Mouse (Mus musculus): ENCODE data around the gene Evx2.

Gene Evx2

DNA sequence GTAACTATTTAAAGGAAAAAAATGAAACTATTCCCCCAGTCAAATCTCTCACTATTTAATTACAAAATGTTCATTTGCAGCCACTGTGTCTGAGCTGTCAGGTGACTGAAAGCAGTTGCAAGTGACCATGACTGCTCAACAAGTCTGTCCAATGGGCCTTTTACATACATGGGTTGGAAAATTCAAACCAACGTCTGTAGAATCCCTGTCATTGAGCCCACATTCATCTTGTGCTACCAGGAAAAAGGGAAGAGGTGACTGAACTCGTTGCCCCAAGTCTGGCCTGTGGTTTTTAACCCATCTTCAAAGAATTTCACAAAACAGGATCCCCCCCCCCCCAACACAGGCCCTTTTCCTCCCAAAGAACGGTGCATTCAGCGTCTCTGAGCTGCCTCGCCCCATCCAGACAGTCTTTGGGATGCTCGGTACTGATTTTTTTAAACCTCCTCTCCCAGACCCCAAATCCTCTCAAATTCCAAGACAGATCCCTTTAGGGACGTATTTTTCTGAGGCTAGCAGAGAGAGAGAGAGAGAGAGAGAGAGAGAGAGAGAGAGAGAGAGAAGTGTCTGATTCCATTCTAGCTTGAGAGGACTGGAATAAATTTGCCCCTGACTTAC is 36.6 kb upstream of the Evx2 start:
- no peak for DNase-seq (ENCODE audit: low read depth, low spot score)

DNA sequence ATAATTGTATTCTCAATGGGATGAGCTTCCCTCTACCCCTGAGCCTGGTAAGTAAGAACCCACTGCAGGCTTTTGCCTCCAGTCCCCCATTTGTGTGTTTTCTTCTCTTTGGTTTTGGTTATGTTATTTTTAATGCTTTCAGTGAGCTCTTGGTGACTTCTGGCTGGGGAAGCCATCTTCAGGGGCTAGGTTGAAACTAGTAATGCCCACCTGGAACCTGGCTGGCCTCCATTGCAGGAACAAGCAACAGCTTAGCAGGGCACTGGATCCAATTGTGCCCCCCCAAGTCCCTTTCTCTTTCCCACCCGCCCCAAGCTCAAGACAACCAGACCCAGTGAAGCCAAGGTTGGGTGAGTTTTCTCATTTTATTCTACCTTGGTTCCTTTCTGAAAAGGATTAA is 36.0 kb upstream of the Evx2 start:
- DNase-seq (ENCODE audit: low read depth, low spot score), result no peak

DNA sequence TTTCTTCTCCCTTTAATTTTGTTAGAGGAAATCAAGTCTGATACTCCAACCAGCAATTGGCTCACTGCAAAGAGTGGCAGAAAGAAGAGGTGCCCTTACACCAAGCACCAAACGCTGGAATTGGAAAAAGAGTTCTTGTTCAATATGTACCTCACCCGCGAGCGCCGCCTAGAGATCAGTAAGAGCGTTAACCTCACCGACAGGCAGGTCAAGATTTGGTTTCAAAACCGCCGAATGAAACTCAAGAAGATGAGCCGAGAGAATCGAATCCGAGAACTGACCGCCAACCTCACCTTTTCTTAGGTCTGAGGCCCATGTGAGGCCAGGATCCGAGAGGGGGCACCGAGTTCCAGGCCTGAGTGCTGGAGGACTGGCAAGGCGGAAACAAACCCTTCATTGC is 34.7 kb upstream of the Evx2 start:
- no peak for DNase-seq (ENCODE audit: low read depth, low spot score)

DNA sequence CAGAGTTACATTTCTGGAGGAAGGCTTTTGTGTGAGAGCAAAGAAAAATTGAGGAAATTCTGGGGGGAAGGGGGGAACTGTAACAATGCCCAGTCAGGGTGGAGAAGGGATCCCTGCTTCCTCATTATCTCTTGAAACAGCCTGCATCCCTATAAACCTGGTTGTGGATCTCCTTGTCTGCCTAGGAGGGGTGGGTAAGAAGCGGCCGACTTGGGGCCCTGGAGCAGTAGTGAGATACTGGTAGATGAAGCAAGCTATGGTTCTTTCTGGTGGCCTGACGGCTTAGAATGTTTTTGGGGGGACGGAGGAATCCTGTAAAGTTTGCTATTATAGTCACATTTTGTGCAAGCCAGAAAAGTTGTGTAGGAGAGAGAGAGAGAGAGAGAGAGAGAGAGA is 34.1 kb upstream of the Evx2 start:
- DNase-seq (ENCODE audit: low read depth, low spot score), result no peak

DNA sequence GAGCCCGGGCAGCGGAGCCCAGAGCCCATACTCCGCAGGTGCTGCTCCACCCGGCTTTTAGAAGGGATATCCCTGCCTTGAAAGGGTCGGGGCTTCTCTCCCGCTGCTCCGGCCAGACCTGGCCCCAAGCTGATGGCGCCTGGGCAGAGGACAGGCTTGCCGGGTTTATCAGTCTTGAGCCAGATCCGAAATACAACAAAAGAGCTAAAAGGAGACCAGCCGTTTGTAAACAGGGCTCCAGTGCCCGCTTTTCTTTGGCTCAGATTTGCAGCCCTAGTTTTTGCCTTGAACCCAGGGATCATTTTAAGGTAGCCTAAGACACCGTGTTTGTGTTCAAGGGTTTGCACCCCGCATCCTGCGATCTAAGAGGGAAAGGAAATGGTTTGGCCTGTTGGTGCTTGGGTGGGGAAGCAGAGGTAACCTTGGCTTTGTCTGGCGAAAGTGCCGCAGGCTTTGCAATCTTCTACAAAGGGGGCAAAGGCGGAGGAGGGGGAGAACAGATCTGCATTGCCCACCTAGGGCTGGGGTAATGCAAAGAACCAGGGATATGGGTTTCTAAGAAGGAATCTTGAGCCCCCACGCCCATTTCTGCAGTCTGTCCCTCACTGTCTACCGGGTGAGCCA is 33.6 kb upstream of the Evx2 start:
- no peak for DNase-seq (ENCODE audit: low read depth, low spot score)

DNA sequence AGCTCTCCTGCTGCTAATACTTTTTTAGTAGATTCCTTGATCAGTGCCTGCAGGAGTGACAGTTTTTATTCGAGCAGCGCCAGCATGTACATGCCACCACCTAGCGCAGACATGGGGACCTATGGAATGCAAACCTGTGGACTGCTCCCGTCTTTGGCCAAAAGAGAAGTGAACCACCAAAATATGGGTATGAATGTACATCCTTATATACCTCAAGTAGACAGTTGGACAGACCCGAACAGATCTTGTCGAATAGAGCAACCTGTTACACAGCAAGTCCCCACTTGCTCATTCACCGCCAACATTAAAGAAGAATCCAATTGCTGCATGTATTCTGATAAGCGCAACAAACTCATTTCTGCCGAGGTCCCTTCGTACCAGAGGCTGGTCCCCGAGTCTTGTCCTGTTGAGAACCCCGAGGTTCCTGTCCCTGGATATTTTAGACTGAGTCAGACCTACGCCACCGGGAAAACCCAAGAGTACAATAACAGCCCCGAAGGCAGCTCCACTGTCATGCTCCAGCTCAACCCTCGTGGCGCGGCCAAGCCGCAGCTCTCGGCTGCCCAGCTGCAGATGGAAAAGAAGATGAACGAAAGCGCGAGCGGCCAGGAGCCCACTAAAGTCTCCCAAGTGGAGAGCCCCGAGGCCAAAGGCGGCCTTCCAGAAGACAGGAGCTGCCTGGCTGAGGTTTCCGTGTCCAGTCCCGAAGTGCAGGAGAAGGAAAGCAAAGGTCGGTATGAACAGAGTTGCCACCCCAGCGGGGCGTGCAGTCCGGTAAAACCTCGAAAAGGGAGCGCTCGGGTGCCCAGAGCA is 32.8 kb upstream of the Evx2 start:
- DNase-seq (ENCODE audit: low read depth, low spot score), result no peak

DNA sequence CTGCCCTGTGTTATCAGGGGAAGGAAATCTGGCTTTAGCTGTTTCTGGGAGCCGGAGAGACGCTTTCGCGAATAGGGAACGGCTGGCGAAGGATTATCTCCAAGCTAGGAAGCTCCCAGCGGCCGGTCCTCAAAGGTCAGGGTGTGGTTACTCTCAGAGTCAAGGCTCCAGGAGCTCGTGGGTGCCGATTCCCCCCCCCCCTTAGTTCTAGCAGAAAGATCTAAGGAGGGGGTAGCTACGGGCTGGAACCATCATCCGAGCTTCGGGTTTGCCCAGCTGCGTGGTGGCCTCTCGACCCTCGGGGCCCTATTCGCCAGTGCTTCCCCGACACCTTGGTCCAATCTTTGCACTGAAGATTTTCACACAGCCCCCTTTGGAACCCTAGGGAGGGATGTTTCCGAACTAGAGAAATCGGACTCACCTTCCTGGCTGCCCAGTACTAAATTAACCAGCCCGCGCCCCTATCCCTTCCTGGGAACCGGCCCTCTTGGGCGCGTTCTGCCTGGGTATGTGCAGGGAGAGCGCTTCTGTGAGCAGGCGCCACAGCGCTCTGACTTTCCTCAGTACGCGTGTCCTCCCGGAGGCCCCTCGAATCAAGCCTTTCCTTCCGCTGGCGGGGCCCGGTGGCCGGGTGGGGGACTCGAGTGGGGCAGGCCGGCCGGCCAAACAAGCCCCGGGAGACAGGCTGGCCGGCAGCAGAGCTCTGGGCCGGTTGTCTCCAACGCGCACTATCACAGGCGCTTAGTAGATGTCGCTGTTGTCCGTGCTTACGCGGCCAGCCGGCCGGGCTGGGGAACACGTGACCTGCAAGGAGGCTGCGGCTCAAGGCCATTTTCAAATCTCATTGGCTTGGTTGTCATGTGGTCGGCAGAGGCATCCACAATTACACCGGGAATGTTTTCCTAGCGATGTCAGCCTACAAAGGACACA is 31.9 kb upstream of the Evx2 start, which contains the start of gene Hoxd10:
Gene Hoxd10 (plus strand): TSS at position 903 of the 930 bp plus-strand sequence.
- no peak for DNase-seq (ENCODE audit: low read depth, low spot score)

DNA sequence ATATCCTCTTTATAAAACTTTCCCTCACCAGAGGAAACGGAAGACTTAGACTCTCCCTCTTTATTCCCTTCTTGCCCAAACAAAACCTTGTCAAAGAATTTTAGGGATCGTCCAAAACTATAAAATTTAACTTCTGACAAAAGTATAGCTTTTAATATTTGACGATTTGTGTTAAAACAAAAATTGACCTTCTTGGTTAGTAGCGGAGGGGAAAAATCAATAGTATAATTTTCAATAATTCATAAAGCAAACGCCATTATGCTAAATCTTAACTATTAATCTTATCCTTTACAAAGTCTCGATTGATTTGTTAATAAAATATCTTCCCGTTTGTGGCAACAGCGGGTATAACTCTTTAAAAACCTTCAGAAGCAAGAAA is 31.0 kb upstream of the Evx2 start:
- no peak for DNase-seq (ENCODE audit: low read depth, low spot score)

DNA sequence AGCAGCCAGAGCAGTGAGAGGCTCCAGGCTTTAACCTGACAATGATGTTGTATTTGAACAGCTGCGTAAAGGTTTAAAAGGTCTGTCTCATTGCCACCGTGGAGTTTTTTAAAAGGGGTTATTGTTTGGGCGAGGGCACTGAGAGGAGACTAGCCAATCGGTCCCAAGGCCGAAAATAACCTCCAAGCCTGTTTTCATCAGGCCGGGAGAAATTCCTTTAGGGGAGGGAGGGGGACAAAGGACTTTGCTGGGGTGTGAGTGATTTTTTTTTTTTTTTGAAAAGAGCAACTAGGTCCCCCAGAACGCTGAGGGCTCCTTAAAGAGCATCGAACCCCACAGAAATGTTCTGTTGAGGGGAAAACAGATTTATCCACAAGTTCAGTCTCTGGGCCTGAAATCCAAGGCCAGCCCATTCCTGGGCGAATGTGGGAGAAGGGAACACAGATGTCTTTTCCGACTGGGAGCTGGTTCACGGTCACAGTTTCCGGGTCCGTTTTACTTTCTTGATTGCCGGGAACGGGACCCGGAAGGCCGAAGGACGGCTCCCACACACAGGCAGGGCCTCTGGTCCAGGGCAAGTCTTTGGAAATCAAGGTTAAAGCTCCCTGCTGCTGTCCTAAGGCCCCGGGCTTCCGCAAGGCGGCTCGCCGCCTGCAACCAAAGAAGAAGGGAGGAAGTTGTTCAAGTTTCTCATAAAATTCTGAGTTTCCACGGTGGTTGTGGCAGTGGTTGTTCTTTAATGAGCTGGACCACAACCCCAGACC is 30.4 kb upstream of the Evx2 start:
- no peak for DNase-seq (ENCODE audit: low read depth, low spot score)

DNA sequence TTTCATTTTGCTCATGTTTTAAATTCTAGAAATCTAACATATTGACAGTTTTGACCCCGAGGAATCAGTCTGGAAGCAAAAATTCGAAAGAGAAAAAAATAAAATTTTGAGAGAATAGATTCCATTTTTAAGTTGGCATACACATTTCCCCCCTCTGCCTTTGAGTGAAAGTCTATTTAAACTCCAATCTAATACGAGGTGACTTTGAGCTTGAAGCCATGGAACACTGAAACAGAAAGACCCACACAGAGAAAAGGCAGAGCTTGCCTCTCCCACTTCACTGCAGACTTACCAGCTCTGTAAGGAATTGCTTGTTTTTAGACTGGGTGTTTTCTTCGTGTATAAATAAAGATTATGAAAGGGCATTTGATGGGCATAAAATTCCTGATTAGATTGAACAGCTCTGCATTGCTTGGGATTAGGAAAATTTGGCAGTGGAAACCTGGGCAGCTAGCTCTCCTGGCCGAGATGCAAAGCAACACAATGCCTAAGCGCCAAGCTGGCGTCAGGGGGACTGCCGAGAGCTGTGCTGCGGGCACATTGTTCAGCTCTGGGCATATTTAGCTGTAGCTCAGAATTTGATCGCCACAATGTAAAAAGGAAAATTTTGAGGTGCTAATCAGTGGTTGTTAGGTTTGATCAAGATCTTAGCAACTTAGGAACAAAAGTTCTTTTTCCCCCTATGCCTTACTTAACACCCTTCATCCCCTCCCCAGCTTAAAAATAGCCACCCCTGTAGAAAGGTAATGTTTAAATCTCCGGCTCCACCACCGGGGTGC is 29.6 kb upstream of the Evx2 start:
- no peak for DNase-seq (ENCODE audit: low read depth, low spot score)

DNA sequence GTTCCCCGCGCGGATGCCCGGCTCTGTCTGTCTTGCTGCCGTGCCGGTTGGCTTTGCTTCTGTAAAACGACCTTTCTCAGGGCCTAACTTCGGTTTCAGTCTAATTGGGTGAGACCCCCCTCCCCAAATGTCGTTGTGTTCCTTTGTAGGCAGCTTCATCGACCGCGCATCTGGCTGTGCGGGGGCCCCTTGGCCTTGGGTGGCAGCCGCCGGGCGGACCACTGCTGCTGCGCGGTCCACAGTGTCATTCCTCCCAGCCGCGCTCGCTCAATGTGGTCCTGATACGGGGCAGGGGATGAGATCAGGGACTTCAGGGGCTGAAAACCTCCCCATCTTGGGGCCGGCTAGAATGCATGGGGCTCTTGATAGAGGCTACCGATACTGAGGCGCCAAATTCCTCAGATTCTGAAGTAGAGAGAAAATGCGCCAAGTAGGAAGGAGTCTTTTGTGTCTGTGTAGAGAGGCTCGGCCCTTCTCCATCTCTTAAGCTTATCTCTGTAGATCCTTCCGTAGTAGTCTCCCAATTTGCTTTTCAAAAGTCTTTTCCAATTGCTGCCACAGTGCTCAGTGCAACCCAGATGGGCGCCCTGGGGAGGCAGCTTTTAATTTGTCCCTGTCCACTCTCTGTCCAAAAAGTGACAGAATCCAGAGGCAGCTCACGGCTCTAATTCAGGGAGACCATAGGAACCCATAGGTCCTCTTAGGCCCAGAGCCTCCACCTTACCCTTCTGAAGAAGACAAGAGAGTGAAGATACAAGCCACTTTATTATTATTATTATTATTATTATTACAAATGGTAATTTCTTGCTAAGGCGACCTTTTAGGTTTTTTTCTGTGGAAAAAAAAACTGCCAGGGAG is 28.6 kb upstream of the Evx2 start:
- no peak for DNase-seq (ENCODE audit: low read depth, low spot score)

DNA sequence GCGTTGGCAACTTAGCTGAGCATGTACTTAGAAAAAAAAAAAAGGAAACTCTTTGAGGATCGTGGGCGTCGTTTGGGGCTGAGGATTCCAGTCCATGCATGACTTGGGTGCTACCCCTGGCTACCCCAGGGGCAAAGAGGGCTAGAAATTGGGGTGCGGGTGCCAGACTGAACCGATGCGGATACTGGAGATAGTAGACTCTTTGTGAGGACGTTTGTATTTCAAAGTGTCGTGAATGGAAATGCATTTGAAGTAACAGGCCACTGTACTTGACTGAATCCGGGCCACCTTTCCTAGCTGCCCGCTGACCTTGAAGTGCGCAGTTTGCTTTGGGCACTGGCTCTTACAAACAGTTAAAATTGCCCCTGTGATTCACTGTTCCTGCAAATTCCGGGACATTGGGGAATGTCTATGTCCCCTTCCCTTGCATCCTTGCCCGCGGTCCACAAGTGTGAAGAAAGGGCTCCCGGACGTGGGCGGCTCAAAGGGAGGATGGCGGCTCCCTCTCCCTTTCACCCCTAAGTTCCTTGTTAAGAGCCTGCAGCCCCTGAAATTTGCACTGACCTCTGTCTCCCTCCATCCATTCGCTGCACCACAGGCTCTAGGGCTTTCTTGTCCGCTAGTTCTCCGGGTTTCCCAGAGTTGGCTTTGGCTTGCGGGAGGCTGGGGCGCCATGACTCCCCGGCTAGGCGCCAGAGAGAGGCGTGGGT is 27.8 kb upstream of the Evx2 start:
- DNase-seq (ENCODE audit: low read depth, low spot score), result no peak

DNA sequence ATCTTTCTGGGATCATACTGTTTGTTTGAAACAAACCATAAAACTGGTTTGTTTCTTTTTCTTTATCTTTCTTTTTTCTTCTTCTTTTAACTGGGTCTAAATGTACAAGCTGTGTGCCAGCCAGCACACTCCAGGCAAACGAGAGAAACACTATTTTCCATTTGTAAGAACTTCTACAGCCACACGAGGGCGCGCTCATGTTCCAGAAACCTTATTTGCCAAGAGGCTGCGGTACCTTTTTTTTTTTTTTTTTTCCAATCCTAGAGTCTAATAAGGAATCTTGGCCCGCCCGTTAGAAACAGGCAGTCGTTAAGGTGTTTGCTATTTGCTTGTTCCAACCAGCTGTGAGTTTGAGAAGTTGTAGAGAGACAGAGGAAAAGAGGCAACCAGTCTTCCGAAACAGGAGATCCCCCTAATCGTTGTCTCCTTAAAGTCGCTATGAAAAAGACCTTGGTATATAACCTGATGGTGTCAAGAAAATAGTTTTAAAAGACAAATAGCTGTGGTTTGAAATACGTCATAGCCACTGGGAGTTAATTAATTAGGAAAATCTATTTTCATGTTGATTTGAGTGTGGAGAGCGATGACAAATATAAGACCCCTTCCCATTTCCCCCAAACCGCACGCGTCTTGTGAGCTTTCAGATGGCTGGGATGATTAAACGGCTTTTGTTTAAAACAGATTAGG is 27.1 kb upstream of the Evx2 start:
- no peak for DNase-seq (ENCODE audit: low read depth, low spot score)

DNA sequence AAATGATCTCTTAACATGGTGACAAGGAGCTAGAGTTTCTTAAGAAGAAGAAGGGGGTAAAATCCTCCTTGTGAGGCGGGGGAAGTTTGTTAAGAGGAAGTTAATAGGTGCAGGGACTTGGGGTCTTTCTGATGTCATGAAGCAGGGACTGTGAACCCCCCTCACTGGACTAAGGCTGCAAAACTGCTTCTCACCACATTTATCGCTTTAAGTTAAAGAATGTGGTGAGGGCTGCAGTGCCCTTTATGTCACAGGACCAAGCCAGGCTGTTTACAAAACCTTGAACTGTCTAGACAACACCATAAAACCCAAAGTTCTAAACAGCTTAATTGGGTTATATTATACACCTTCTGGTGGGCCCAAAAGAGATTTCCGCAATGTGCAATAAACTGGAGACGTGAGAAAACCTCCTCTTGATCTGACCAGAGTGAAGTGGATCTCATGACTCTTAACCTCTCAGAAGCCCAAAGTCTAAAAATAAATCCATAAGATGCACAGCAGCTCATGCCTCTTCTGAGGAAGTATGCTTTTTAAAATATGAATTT is 25.8 kb upstream of the Evx2 start:
- DNase-seq (ENCODE audit: low read depth, low spot score), result no peak

DNA sequence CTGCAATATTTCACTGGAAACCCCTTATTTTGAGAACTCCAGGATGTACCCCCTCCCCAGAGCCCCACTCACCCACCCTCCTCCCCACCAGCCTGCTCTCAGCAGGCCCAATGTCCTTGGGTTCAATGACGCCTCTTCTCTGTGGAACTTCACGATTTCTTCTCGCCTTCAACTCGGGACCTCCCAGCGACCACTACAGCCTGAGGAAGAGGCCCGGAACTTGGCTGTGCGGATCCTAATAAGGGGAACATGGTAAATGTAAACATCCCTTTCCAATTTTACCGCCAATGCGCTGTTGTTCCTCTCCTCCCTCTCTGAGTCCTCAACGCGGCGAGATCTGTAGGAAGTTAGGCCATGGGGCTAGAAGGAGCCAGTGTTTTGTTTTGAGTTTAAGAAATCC is 24.7 kb upstream of the Evx2 start:
- no peak for DNase-seq (ENCODE audit: low read depth, low spot score)

DNA sequence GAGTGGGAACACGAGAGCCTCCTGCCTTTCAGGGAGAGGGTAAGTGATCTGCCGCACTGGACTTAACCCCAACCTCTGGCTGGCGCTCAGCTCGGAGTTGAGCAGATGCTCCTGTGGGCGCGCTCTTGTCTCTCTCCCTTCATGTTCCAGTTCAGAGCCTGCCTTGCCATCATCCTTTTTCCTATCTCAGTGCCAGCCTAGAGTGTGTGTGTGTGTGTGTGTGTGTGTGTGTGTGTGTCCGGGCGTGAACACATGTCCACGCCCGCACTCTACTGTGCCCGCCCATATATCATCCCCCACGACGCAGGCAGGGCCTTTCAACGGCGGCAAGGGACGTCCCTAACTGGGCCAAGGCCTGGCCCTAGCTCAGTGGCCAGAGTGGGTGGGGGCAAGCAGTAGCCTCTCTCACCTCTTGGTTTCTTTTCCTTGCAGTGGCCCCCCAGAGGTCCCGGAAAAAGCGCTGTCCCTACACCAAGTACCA is 24.2 kb upstream of the Evx2 start:
- no peak for DNase-seq (ENCODE audit: low read depth, low spot score)

DNA sequence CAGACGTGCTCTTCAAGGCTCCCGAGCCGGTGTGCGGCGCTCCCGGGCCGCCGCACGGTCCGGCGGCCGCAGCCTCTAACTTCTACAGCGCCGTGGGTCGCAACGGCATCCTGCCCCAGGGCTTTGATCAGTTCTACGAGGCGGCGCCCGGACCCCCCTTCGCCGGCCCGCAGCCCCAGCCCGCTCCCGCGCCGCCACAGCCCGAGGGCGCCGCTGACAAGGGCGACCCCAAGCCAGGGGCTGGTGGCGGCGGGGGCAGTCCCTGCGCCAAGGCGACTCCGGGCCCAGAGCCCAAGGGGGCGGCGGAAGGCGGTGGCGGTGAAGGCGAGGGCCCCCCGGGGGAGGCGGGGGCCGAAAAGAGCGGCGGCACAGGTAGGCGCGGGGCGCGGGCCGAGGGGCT is 23.4 kb upstream of the Evx2 start:
- no peak for DNase-seq (ENCODE audit: low read depth, low spot score)

Data from c-Kit-negative CD71-positive TER-119-positive erythroid progenitor cells, embryonic 14.5 days (primary cell).